Mouse (Mus musculus) E14TG2a.4 (cell line): Measurements from ENCODE around the gene Grb7.

Experiments
- CTCF ChIP-seq: conservative IDR thresholded peaks from 2 replicates; pipeline ENCODE4 v1.5.1; 2014; ENCODE audit warnings: low read length
- POU5F1 ChIP-seq: IDR thresholded peaks from 2 replicates; pipeline ENCODE4 v1.6.1; 2014; ENCODE audit warnings: low read length, borderline replicate concordance

- no peak for TF ChIP-seq CTCF
- TF ChIP-seq POU5F1 = no peak
Measured at GRCm38 (mm10) chr11:98446562-98447474, 624 bp downstream of the Grb7 start.
